Mouse (Mus musculus) testis, postnatal 14 days (tissue): ENCODE measurements at regions not wholly inside any gene's neighbourhood (a gene's known extent, or its start where the extent isn't known, plus 50 kb on each side); places are given as distances from the start of the nearest gene placed in this dataset.

Experiments used
- DNase-seq: peaks from one replicate; pipeline ENCODE4 v3.0.0; 2021; ENCODE audit warnings: low spot score

- no peak for DNase-seq
These were observed 70.2 kb upstream of the Picalm start for GRCm38 (mm10) chr7:90059629-90060301.

- DNase-seq = no peak
These were observed 69.5 kb upstream of the Picalm start for GRCm38 (mm10) chr7:90060343-90061175.

- no peak for DNase-seq
These were observed 68.3 kb upstream of the Picalm start for GRCm38 (mm10) chr7:90061701-90062100.

DNA sequence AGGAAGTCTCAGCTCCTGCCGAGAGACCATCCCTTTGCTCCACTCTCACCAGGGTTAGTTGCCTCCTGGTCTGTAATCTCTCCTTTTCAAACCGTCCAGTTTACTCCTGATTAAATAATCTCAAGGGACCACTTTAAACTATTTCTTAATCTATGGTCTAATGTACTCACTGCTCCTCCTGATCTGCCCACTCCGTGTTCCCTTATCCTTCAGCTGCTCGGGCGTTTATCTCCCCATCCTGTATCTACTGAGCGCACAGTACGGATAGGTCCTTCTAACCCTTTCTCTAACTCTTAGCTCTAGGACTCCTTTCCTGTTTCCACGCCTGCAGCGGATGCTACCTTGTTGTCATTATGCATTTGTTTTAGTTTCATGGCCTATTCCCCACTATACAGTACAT is 67.1 kb upstream of the Picalm start:
- DNase-seq = no peak

- no peak for DNase-seq
These were observed 65.8 kb upstream of the Picalm start for GRCm38 (mm10) chr7:90064198-90064597.

DNA sequence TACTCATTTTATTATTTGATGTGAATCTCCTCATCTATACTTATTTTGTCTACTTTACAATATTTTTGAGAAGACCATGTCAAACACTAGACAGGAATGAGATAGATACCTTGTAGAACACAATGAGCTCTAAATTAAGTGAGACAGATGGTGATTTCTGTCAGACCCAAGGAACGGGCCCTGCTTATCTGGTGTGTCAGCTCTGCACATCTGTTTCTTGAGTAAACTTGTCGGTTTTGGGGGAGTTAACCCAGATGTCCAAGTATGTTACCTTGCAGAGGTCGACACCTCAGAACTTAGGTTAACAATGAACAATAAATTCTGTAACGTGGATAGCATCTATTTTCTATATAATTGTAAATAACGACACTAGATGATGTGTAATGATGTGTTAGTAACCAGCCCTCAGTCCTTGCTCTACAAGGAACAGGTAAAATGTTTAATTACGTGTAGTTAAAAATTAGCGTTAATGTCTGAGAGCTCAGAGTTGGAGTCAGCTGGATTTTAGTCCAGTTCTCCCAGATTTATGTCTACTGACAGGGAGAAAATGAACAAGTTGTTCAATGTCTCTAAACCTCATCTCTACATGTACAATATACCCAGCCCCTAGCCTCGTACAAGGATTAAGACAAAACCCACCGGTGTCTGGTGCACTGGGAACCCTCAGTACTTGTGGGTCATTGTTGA is 64.6 kb upstream of the Picalm start:
- no peak for DNase-seq

GRCm38 (mm10) chr7:90066275-90066674 is 63.7 kb upstream of the Picalm start:
- DNase-seq = no peak

- no peak for DNase-seq
These were observed 61.9 kb upstream of the Picalm start for GRCm38 (mm10) chr7:90067961-90068665.

- DNase-seq = no peak
These were observed 59.7 kb upstream of the Picalm start for GRCm38 (mm10) chr7:90070267-90070666.

GRCm38 (mm10) chr7:90073865-90074264 is 56.1 kb upstream of the Picalm start:
- no peak for DNase-seq

DNA sequence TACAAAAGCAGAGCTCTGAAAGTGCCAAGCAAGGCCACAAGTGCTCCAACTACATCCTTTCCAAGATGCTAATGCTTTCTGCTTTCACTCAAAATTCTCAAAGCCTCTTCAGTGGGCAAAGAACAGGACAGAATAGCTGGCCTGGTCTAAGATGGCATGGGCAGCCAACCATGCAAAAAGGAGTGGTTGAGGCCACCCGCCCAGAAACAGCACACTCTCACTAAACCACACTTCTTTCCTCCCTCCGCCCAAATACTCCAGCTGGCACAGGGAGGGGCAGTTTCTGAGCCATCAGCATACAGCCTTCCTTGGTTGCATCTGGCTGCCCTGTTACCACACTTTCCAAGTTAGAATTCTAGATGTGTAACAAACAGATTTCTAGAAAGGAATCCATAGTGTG is 55.4 kb upstream of the Picalm start:
- DNase-seq = no peak

- DNase-seq = no peak
These were observed 52.4 kb upstream of the Picalm start for GRCm38 (mm10) chr7:90077565-90077964.

GRCm38 (mm10) chr7:90080083-90080772 is 49.8 kb upstream of the Picalm start:
- DNase-seq = no peak
